Mouse (Mus musculus): ENCODE data around the gene Kng1. TPM values are rescaled to one million over a fixed set of nuclear protein-coding genes. Genes with fewer than 3 reads are reported as not detected.
A peak's percentile ranks its signal among the peaks of the same experiment; 100 is the strongest.
"Not testable (repeated sequence)": the region's sequence is repeated elsewhere in the genome, so short reads cannot be mapped to it uniquely, and the experiment has no call there.

The Kng1 gene
- total RNA-seq, 2 experiments from 2014 or later: not detected

DNA sequence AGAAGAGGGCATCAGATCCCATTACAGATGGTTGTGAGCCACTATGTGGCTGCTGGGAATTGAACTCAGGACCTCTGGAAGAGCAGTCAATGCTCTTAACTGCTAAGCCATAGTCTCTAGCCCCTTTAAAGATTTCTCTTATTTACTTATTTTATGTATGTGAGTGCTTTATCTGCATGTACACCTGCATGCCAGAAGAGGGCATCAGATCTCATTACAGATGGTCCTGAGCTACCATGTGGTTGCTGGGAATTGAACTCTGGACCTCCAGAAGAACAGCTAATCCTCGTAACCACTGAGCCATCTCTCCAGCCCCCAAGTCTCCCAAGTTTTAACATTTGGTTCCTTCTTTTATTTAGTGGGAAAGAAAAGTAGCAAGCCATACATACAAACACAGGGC lies 30.8 kb downstream of the Kng1 start:
- DNase-seq (ENCODE audit: low spot score in 2 of 2): not testable (repeated sequence)
- intact Hi-C loops (cut with DNase I): loop anchor here (5.0 kb wide), 1 partner anchor 44 kb away; no protein-coding TSS in a partner anchor

- DNase-seq (ENCODE audit: low spot score in 2 of 2); intact Hi-C loops (cut with DNase I): not testable (repeated sequence)
Measured at GRCm38 (mm10) chr16:23091345-23091744, 33.7 kb downstream of the Kng1 start.

DNA sequence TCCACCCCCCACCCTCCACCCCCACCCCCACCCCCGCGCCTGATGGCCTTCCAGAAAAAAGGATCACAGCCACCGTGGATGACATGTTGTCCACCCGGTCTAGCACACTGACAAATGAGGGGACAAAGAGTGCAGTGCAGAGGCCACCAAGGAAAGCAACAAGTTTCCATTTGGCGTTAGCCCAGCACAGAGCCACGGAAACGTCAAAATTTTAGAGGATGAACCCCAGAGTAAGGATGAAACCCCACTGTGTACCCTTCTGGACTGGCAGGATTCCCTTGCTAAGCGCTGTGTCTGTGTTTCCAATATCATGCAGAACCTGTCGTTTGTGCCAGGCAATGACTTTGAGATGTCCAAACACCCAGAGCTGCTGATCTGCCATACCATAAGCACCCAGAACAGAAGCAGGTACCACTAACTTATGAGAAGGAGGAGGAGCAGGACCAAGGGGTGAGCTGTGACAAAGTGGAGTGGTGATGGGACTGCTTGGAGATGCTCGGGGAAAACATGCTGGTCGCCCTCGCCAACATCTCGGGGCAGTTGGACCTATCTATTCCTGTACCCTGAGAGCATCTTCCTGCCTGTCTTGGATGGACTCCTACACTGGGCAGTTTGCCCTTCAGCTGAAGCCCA lies 35.8 kb downstream of the Kng1 start:
- no peak for DNase-seq (ENCODE audit: low spot score in 2 of 2)
- intact Hi-C loops (cut with DNase I): no loop called here

GRCm38 (mm10) chr16:23094136-23094535 lies 36.5 kb downstream of the Kng1 start:
- intact Hi-C loops (cut with DNase I): no loop called here
- DNase-seq (ENCODE audit: low spot score in 2 of 2): no peak

DNA sequence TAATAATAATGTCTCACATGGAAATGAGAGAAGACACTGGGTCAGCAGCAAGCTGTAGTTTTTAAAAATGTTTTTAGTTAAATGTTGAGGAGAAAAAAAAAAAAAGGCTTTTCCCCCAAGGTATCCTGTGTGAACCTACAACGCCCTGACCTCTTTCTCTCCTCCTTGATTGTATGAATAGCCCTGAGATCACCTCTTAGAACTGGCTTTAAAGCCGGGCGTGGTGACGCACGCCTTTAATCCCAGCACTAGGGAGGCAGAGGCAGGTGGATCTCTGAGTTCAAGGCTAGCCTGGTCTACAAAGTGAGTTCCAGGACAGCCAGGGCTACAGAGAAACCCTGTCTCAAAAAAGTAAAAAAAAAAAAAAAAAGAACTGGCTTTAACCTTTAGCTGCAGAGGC lies 37.9 kb downstream of the Kng1 start:
- intact Hi-C loops (cut with DNase I); DNase-seq (ENCODE audit: low spot score in 2 of 2): not testable (repeated sequence)

GRCm38 (mm10) chr16:23096886-23097285 lies 39.2 kb downstream of the Kng1 start:
- DNase-seq (ENCODE audit: low spot score in 2 of 2); intact Hi-C loops (cut with DNase I): not testable (repeated sequence)

DNA sequence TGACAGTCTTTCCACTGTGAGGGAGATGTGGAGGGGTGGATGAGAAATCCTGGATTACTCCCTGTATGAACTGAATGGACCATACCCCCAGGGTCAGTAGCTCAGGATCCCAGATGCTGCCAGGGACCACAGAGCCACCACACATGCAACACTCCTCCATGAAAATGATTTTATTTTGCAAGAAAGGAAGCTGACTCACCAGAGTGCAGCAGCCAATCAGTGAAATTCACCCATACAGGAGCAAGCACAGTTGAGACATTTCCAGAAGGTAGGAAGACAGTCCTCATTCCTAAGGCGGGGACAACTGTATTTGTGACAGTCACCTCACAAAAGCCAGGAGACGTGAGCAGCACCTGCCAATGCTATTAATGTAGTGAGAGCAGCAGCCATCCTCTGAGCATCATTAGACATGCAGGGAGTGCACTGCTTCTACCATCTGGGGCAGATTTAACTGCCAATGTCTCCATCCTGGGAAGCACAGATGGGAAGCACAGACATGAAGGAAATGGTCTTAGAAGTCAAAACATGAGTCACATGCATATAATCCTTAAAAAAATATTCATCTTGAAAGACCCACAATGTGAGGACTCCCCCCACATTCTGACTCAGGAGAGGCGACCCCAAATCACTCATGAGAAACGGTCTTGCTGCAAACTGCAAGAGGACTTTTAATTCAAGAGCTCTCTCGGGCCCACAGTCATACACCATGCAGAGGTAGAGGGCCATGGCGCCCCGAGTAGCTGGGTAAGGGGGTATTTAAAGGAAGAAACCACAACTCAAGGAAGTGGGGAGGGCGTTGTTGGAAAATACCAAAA lies 39.8 kb downstream of the Kng1 start:
- intact Hi-C loops (cut with DNase I): not testable (repeated sequence)
- peak; percentile 10 to 35 for DNase-seq (ENCODE audit: low spot score in 2 of 2)

DNA sequence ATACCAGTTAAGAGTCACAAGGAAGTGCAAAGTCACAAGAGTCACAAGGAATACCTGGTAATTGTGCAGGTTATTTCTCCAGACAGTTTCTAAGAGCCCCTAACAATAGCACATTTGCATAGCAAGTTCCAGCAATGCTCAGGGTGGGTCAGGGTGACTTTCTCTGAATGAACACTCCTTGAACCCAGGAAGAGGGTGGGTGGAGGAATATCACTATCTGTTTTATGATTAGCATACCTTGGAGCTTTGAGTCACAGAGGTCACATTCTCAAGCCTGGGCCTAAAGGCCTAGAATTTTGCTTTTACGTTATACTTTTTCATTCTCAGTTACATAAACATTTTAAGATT lies 40.4 kb downstream of the Kng1 start:
- intact Hi-C loops (cut with DNase I); DNase-seq (ENCODE audit: low spot score in 2 of 2): not testable (repeated sequence)

DNA sequence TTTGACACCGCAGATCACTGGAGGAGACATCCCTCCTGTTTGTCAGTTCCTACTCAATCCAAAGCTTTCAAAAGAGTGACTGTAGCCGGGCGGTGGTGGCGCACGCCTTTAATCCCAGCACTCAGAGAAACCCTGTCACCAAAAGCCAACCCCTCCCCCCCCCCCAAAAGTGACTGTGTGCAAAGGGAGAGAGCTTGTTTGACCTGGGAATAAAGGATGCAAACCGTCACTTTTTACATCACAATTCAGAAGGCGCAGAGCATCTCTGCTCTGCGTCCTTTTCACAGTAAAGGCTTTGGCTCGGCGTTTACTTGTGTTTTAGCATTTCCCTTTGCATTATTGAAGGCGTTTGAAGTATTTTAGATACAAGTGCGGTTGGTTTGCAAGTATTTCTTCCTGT lies 42.0 kb downstream of the Kng1 start:
- intact Hi-C loops (cut with DNase I): no loop called here
- no peak for DNase-seq (ENCODE audit: low spot score in 2 of 2)

DNA sequence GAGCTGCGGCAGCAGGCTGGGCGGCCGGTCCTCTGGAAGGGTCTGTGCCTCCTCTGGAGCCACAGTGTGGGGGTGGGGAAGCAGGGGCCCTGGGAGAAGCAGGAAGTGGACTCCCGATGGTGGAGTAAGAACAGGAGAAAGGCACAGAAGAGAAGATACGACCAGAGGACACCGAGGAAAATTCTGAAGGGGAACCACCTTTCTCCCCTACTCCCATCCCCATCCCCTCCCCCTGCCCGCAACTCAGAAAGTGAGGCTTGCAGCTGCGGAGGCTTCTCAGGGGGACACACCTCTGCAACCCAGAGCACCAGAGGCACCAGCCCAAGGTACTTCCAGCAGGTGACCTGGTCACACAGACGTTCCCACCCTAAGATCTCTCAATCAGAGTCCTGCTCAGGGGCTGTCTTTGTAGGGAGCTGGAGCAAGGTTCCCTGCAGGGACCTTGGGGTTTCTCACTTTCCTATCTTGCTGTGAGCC lies 42.5 kb downstream of the Kng1 start:
- DNase-seq (ENCODE audit: low spot score in 2 of 2): no peak
- intact Hi-C loops (cut with DNase I): no loop called here

GRCm38 (mm10) chr16:23100613-23101012 lies 42.9 kb downstream of the Kng1 start:
- DNase-seq (ENCODE audit: low spot score in 2 of 2): no peak

GRCm38 (mm10) chr16:23102340-23103037 lies 44.8 kb downstream of the Kng1 start:
- intact Hi-C loops (cut with DNase I): no loop called here

More at GRCm38 (mm10) chr16:23100613-23101012, 42.9 kb downstream of the Kng1 start:
- intact Hi-C loops (cut with DNase I): no loop called here

GRCm38 (mm10) chr16:23103038-23103745 lies 45.5 kb downstream of the Kng1 start:
- DNase-seq (ENCODE audit: low spot score in 2 of 2): no peak
- intact Hi-C loops (cut with DNase I): no loop called here

More at GRCm38 (mm10) chr16:23102340-23103037, 44.8 kb downstream of the Kng1 start:
- DNase-seq (ENCODE audit: low spot score in 2 of 2): no peak

GRCm38 (mm10) chr16:23103841-23104240 lies 46.2 kb downstream of the Kng1 start:
- DNase-seq (ENCODE audit: low spot score in 2 of 2): no peak
- intact Hi-C loops (cut with DNase I): no loop called here

- intact Hi-C loops (cut with DNase I): no loop called here
- no peak for DNase-seq (ENCODE audit: low spot score in 2 of 2)
Measured at GRCm38 (mm10) chr16:23106121-23106520, 48.5 kb downstream of the Kng1 start.

DNA sequence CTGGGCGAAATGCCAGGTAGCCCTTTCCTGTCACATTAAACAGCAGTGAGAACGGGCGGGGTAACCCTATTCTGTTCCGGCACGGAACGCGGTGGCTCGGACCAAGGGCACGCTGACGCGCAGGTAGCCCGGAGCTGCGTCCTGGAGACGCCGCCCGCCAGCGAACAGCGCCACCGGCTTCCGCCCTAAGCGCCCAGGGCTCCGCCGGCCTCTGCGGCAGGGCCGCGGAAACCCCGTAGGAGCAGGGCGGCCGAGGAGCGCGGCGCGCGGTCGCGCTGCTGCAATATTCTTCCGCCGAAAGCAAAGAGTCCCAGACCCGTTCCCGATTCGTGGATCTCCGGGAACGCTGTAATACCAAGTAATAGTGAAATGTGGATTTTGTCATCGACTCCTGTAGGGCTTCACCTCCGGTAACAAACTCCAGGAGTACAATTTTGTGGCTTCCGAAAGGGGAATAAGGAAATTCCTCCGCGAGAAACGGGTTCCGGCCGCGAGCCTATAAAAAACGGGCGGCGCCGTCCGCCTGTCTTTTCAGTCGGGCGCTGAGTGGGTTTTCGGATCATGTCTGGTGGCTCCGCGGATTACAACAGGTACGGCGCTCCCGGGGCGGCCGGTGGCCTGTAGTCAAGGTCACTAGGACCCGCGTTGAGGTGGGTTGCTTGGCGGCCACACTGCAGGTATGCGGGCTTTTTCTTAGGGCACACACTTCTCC lies 49.7 kb downstream of the Kng1 start, which contains the start of gene Eif4a2:
Eif4a2 (plus strand) TSS at position 214 of the 712 bp plus-strand sequence.
- intact Hi-C loops (cut with DNase I): loop anchor here (1.0 kb wide), 1 partner anchor 20 kb away; the partner anchor contains the start of gene Rfc4
- DNase-seq (ENCODE audit: low spot score in 2 of 2): peak; percentile 92 to 94

DNA sequence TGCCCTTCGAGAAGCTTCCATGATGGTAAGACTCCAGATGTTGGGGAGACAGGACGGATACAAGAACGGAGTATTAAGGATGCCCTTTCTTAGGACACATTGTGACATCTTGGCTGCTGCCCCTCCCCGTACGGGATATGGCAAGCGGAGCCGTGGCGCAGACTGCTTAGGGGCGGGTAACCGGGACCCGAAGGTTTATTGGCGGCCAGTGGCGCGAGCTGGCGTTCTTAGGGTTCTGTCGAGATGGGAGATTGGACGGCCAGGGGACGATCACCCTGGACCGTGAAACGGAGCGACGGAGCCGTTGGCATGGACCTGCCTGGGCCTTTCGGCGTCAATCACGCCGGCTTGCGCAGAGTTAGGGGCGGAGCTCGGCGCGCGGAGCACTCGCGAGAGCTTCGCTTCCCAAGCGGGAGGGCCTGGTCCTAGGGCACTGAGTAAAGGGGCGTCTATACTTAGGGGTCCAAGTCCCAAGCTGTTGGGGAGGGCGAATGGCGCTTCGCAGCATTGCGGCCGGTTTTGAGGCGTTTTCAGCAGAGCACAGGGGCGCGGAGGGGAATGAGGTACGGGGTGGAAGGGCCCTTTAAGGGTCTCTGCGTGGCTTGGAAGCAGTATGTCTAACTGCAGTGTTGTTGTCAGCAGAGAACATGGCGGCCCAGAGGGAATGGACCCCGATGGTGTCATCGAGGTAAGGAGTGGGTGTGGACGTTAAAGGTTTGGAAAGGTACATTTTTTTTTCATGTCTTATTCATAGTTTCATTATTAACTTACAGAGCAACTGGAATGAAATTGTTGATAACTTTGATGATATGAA lies 50.5 kb downstream of the Kng1 start:
- DNase-seq (ENCODE audit: low spot score in 2 of 2): peak; percentile 79 to 89
- intact Hi-C loops (cut with DNase I): loop anchor here (1.0 kb wide), 1 partner anchor 19 kb away; the partner anchor contains the start of gene Rfc4

DNA sequence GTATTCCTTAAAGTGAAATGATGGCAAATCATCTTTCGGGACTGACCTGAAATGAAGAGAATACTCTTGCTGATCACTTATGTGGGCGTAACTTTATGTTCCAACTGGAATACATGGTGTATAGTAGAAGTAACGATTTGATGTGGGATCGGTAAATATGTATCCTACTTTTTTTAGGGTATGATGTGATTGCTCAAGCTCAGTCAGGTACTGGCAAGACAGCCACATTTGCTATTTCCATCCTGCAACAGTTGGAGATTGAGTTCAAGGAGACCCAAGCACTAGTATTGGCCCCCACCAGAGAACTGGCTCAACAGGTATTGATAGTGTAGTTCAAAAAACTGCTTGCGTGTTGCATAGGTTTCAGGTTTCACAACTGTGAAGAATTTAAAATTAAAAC lies 51.3 kb downstream of the Kng1 start:
- DNase-seq (ENCODE audit: low spot score in 2 of 2): no peak
- intact Hi-C loops (cut with DNase I): no loop called here
